Mouse (Mus musculus): ENCODE data around the gene Ctsa. TPM values are rescaled to one million over a fixed set of nuclear protein-coding genes. Genes with fewer than 3 reads are reported as not detected.
"Not testable (repeated sequence)": the region's sequence is repeated elsewhere in the genome, so short reads cannot be mapped to it uniquely, and the experiment has no call there.

Ctsa gene
- polyA plus RNA-seq, 1 experiment: 250 TPM

- Histone ChIP-seq H3K4me3 (ENCODE audit: insufficient read depth, low read length) (peak within 1 kb of the TSS; percentile 82), H3K27ac (ENCODE audit: insufficient read depth, low read length) (peak within 1 kb of the TSS; percentile 85), H3K4me1 (ENCODE audit: control insufficient read depth, insufficient read depth, low read length) (no peaks in the 10 kb centered on the region; the same call in 1 of the 2 replicates)
- TF ChIP-seq POLR2A (IDR thresholded peaks at IDR 0.05; ENCODE audit: low read depth, low read length) (peak; percentile 87), CTCF (IDR thresholded peaks at IDR 0.05; ENCODE audit: borderline replicate concordance, insufficient read depth, low read length) (0 out of 2 replicates have a peak, but pooled peaks have one; percentile 10)
Observed at GRCm38 (mm10) chr2:164833314-164833959, 764 bp downstream of the Ctsa start, which contains the start of gene Neurl2. Gene Neurl2, minus strand, starts transcription at chr2:164833456.

- Histone ChIP-seq H3K27ac (ENCODE audit: insufficient read depth, low read length) (peak overlapping the region; percentile 43), H3K4me3 (ENCODE audit: insufficient read depth, low read length) (peak overlapping the region; percentile 82), H3K4me1 (ENCODE audit: control insufficient read depth, insufficient read depth, low read length) (no peaks in the 10 kb centered on the region; the same call in 1 of the 2 replicates)
- TF ChIP-seq POLR2A (IDR thresholded peaks at IDR 0.05; ENCODE audit: low read depth, low read length) (0 out of 2 replicates have a peak, but pooled peaks have one; percentile 20), CTCF (IDR thresholded peaks at IDR 0.05; ENCODE audit: borderline replicate concordance, insufficient read depth, low read length) (0 out of 2 replicates have a peak, but pooled peaks have one; percentile 8)
Observed at GRCm38 (mm10) chr2:164834531-164834930, 1.9 kb downstream of the Ctsa start.

GRCm38 (mm10) chr2:164835164-164835563 is 2.5 kb downstream of the Ctsa start:
- TF ChIP-seq CTCF (IDR thresholded peaks at IDR 0.05; ENCODE audit: borderline replicate concordance, insufficient read depth, low read length) (no peak), POLR2A (IDR thresholded peaks at IDR 0.05; ENCODE audit: low read depth, low read length) (no peak)
- Histone ChIP-seq H3K4me3 (ENCODE audit: insufficient read depth, low read length) (no peak overlapping the region), H3K27ac (ENCODE audit: insufficient read depth, low read length) (no peak overlapping the region), H3K4me1 (ENCODE audit: control insufficient read depth, insufficient read depth, low read length) (no peaks in the 10 kb centered on the region; the same call in 1 of the 2 replicates)

GRCm38 (mm10) chr2:164845782-164846181 is 13.1 kb downstream of the Ctsa start:
- no peak overlapping the region for H3K4me3 ChIP-seq (ENCODE audit: insufficient read depth, low read length)
- H3K27ac ChIP-seq (ENCODE audit: insufficient read depth, low read length): no peak overlapping the region
- no peaks in the 10 kb centered on the region for H3K4me1 ChIP-seq (ENCODE audit: control insufficient read depth, insufficient read depth, low read length)
- TF ChIP-seq POLR2A (IDR thresholded peaks at IDR 0.05; ENCODE audit: low read depth, low read length): no peak
- no peak for TF ChIP-seq CTCF (IDR thresholded peaks at IDR 0.05; ENCODE audit: borderline replicate concordance, insufficient read depth, low read length)

- H3K4me3 ChIP-seq (ENCODE audit: insufficient read depth, low read length): no peak overlapping the region
- no peak overlapping the region for H3K27ac ChIP-seq (ENCODE audit: insufficient read depth, low read length)
- no peak for TF ChIP-seq CTCF (IDR thresholded peaks at IDR 0.05; ENCODE audit: borderline replicate concordance, insufficient read depth, low read length)
- TF ChIP-seq POLR2A (IDR thresholded peaks at IDR 0.05; ENCODE audit: low read depth, low read length): no peak
- no peaks in the 10 kb centered on the region for H3K4me1 ChIP-seq (ENCODE audit: control insufficient read depth, insufficient read depth, low read length)
Observed at GRCm38 (mm10) chr2:164850061-164850460, 17.4 kb downstream of the Ctsa start.

GRCm38 (mm10) chr2:164855572-164855971 is 22.9 kb downstream of the Ctsa start:
- not testable (repeated sequence) for H3K4me3 ChIP-seq (ENCODE audit: insufficient read depth, low read length); H3K4me1 ChIP-seq (ENCODE audit: control insufficient read depth, insufficient read depth, low read length); H3K27ac ChIP-seq (ENCODE audit: insufficient read depth, low read length)

- peak overlapping the region; percentile 66 for H3K4me3 ChIP-seq (ENCODE audit: insufficient read depth, low read length)
- no peak overlapping the region for H3K27ac ChIP-seq (ENCODE audit: insufficient read depth, low read length)
- no peak for TF ChIP-seq CTCF (IDR thresholded peaks at IDR 0.05; ENCODE audit: borderline replicate concordance, insufficient read depth, low read length)
- TF ChIP-seq POLR2A (IDR thresholded peaks at IDR 0.05; ENCODE audit: low read depth, low read length): no peak
- H3K4me1 ChIP-seq (ENCODE audit: control insufficient read depth, insufficient read depth, low read length): peaks cover under 1% of the 10 kb centered on the region; the same call in 1 of the 2 replicates
Observed at GRCm38 (mm10) chr2:164856309-164857100, 23.8 kb downstream of the Ctsa start.

GRCm38 (mm10) chr2:164857101-164857821 is 24.6 kb downstream of the Ctsa start, which contains the start of gene Pltp:
Gene Pltp, minus strand, starts transcription at chr2:164857711.
- H3K27ac ChIP-seq (ENCODE audit: insufficient read depth, low read length): 0 out of 2 replicates have a peak within 1 kb of the TSS, but pooled peaks have one; percentile 7
- peak within 1 kb of the TSS; percentile 66 for H3K4me3 ChIP-seq (ENCODE audit: insufficient read depth, low read length)
- peaks cover 5% of the 10 kb centered on the region; the same call in 1 of the 2 replicates for H3K4me1 ChIP-seq (ENCODE audit: control insufficient read depth, insufficient read depth, low read length)
- TF ChIP-seq POLR2A (IDR thresholded peaks at IDR 0.05; ENCODE audit: low read depth, low read length): peak; percentile 65
- TF ChIP-seq CTCF (IDR thresholded peaks at IDR 0.05; ENCODE audit: borderline replicate concordance, insufficient read depth, low read length): no peak

- Histone ChIP-seq H3K4me1 (ENCODE audit: control insufficient read depth, insufficient read depth, low read length) (peaks cover 8% of the 10 kb centered on the region), H3K27ac (ENCODE audit: insufficient read depth, low read length) (0 out of 2 replicates have a peak overlapping the region, but pooled peaks have one; percentile 7), H3K4me3 (ENCODE audit: insufficient read depth, low read length) (peak overlapping the region; percentile 66)
- TF ChIP-seq CTCF (IDR thresholded peaks at IDR 0.05; ENCODE audit: borderline replicate concordance, insufficient read depth, low read length): no peak
- TF ChIP-seq POLR2A (IDR thresholded peaks at IDR 0.05; ENCODE audit: low read depth, low read length): no peak
Observed at GRCm38 (mm10) chr2:164857842-164858553, 25.3 kb downstream of the Ctsa start.
